11 mouse cellular contexts compared by ENCODE assay signal in the genomic region with DNA sequence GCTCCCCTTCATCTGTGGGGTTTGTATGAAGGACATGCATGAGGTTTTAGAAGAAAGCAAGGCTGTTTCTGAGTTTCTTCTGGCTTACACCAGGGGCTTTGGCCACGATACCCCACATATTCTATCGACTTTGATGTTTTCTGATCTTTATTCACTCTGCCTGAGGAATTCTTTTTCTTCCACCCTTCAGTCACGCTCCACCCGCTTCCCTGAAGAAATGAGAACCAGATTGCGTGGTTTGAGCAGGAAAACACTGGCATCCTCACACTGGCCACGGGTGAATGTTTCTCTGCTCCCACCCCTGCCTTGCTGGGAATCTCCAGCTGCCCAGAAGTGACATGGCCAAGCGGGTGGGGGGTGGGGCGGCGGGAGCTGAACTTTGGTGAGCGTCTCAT. TPM values are rescaled to one million over a fixed set of nuclear protein-coding genes. Genes with fewer than 3 reads are reported as not detected.
A peak's percentile ranks its signal among the peaks of the same experiment; 100 is the strongest.
DNase-seq lines count a peak whose midpoint lies in the region; ATAC-seq and TF ChIP-seq lines count a peak whose summit lies in the region.
"Had no signal": no experiment of that assay in that cellular context is flagged by ENCODE, and none has a peak within 500 bp of the region (broad histone marks: within the 10 kb centered on the region; RNA-seq: fewer than 3 reads in every experiment).

No protein-coding gene starts in this region.

- H3K4me3 ChIP-seq in forebrain, embryonic 15.5 days: no peak overlapping the region
- H3K4me3 ChIP-seq in forebrain, embryonic 11.5 days (ENCODE audit: low read depth, low read length): no peak overlapping the region
- H3K4me3 ChIP-seq in kidney, embryonic 16.5 days (ENCODE audit: low read length): no peak overlapping the region
- H3K4me3 ChIP-seq in limb, embryonic 10.5 days: no peak overlapping the region
- no peak overlapping the region for H3K4me3 ChIP-seq in thymus, adult 2 months (ENCODE audit: control insufficient read depth, insufficient read depth, low read length)
- H3K4me3 ChIP-seq: hindbrain, embryonic 15.5 days; midbrain, embryonic 15.5 days had no signal

- ATAC-seq in forebrain, embryonic 15.5 days (replicated peaks): no peak
- ATAC-seq in forebrain, embryonic 11.5 days (replicated peaks; ENCODE audit: low FRiP score): no peak
- no peak for ATAC-seq in kidney, embryonic 16.5 days (ENCODE audit: low FRiP score, low TSS enrichment)
- ATAC-seq: lung, postnatal 0 days; midbrain, embryonic 15.5 days had no signal

- TF ChIP-seq POLR2A in thymus, adult 2 months (IDR thresholded peaks at IDR 0.05; ENCODE audit: control insufficient read depth, extremely low read depth, insufficient read depth, low read length, poor library complexity): no peak

- no peaks in the 10 kb centered on the region for H3K9me3 ChIP-seq in forebrain, embryonic 15.5 days
- no peaks in the 10 kb centered on the region for H3K9me3 ChIP-seq in forebrain, embryonic 11.5 days (ENCODE audit: control insufficient read depth, low read length)
- no peaks in the 10 kb centered on the region for H3K9me3 ChIP-seq in kidney, embryonic 16.5 days (ENCODE audit: low read length)
- H3K9me3 ChIP-seq in limb, embryonic 10.5 days (replicated peaks): no peaks in the 10 kb centered on the region
- H3K9me3 ChIP-seq: hindbrain, embryonic 15.5 days; midbrain, embryonic 15.5 days had no signal

- H3K36me3 ChIP-seq in forebrain, embryonic 15.5 days: no peaks in the 10 kb centered on the region
- no peaks in the 10 kb centered on the region for H3K36me3 ChIP-seq in forebrain, embryonic 11.5 days (ENCODE audit: control insufficient read depth, insufficient read depth, low read length)
- no peaks in the 10 kb centered on the region for H3K36me3 ChIP-seq in kidney, embryonic 16.5 days (ENCODE audit: insufficient read depth, low read length)
- H3K36me3 ChIP-seq in limb, embryonic 10.5 days: no peaks in the 10 kb centered on the region
- no peaks in the 10 kb centered on the region for H3K36me3 ChIP-seq in thymus, adult 2 months (ENCODE audit: control insufficient read depth, insufficient read depth, low read length)
- H3K36me3 ChIP-seq: hindbrain, embryonic 15.5 days; midbrain, embryonic 15.5 days had no signal

- no peak for TF ChIP-seq CTCF in thymus, adult 2 months (IDR thresholded peaks at IDR 0.05; ENCODE audit: borderline replicate concordance, control insufficient read depth, extremely low read depth, insufficient read depth, low read length, poor library complexity)

- peaks cover 12% of the 10 kb centered on the region for H3K4me1 ChIP-seq in forebrain, embryonic 15.5 days
- peaks cover 7% of the 10 kb centered on the region for H3K4me1 ChIP-seq in forebrain, embryonic 11.5 days (replicated peaks; ENCODE audit: control insufficient read depth, insufficient read depth, low read length)
- H3K4me1 ChIP-seq in kidney, embryonic 16.5 days (ENCODE audit: insufficient read depth, low read length): peaks cover 38% of the 10 kb centered on the region
- peaks cover 85% of the 10 kb centered on the region for H3K4me1 ChIP-seq in limb, embryonic 10.5 days
- peaks cover 38% of the 10 kb centered on the region for H3K4me1 ChIP-seq in thymus, adult 2 months (replicated peaks; ENCODE audit: control insufficient read depth, insufficient read depth, low read length)

- WGBS in forebrain, embryonic 15.5 days: 63% methylated on average over 10 of the region's 10 CpGs
- 57% methylated on average over 10 of the region's 10 CpGs for WGBS in forebrain, embryonic 11.5 days
- WGBS in kidney, embryonic 16.5 days: 37% methylated on average over 10 of the region's 10 CpGs
- WGBS in limb, embryonic 10.5 days: 31% methylated on average over 10 of the region's 10 CpGs
- WGBS in thymus, adult 2 months: 73% methylated on average over 10 of the region's 10 CpGs

- H3K27ac ChIP-seq in forebrain, embryonic 15.5 days (replicated peaks): peak overlapping the region; percentile 23; the same call in 1 of the 2 replicates
- H3K27ac ChIP-seq in forebrain, embryonic 11.5 days (ENCODE audit: low read depth, low read length): no peak overlapping the region
- H3K27ac ChIP-seq in kidney, embryonic 16.5 days (ENCODE audit: low read length): 0 out of 2 replicates have a peak overlapping the region, but pooled peaks have one; percentile 28
- peak overlapping the region; percentile 78 for H3K27ac ChIP-seq in limb, embryonic 10.5 days
- H3K27ac ChIP-seq in thymus, adult 2 months (ENCODE audit: control insufficient read depth, insufficient read depth, low read length): no peak overlapping the region
- H3K27ac ChIP-seq: hindbrain, embryonic 15.5 days; midbrain, embryonic 15.5 days had no signal

- no peak overlapping the region for H3K4me2 ChIP-seq in forebrain, embryonic 15.5 days (replicated peaks)
- H3K4me2 ChIP-seq in forebrain, embryonic 11.5 days (ENCODE audit: low read depth, low read length, severe bottlenecking): no peak overlapping the region
- no peak overlapping the region for H3K4me2 ChIP-seq in kidney, embryonic 16.5 days (replicated peaks; ENCODE audit: low read depth, low read length)
- H3K4me2 ChIP-seq: hindbrain, embryonic 15.5 days; midbrain, embryonic 15.5 days had no signal

- H3K27me3 ChIP-seq in forebrain, embryonic 15.5 days: no peaks in the 10 kb centered on the region
- H3K27me3 ChIP-seq in forebrain, embryonic 11.5 days (ENCODE audit: control insufficient read depth, insufficient read depth, low read length): no peaks in the 10 kb centered on the region
- no peaks in the 10 kb centered on the region for H3K27me3 ChIP-seq in kidney, embryonic 16.5 days (ENCODE audit: insufficient read depth, low read length)
- H3K27me3 ChIP-seq in limb, embryonic 10.5 days (ENCODE audit: low read depth, poor library complexity, severe bottlenecking): no peaks in the 10 kb centered on the region
- no peaks in the 10 kb centered on the region for H3K27me3 ChIP-seq in thymus, adult 2 months (ENCODE audit: control insufficient read depth, insufficient read depth, low read length)
- H3K27me3 ChIP-seq: hindbrain, embryonic 15.5 days; midbrain, embryonic 15.5 days had no signal

- no peak for DNase-seq in forebrain, embryonic 11.5 days (ENCODE audit: low spot score)
- DNase-seq in kidney, postnatal 25 days: no peak
- peak; percentile 76 for DNase-seq in NIH3T3 (ENCODE audit: low read depth)
- DNase-seq in limb, embryonic 10.5 days (ENCODE audit: low spot score): no peak
- no peak for DNase-seq in thymus, adult 2 months
- no peak for DNase-seq in urinary bladder, postnatal 10 days (ENCODE audit: low spot score)

- H3K9ac ChIP-seq in forebrain, embryonic 15.5 days (replicated peaks): no peak overlapping the region
- H3K9ac ChIP-seq in forebrain, embryonic 11.5 days (ENCODE audit: low read length): no peak overlapping the region
- peak overlapping the region; percentile 35; the same call in 1 of the 2 replicates for H3K9ac ChIP-seq in kidney, embryonic 16.5 days (replicated peaks; ENCODE audit: low read length)
- H3K9ac ChIP-seq: hindbrain, embryonic 15.5 days; midbrain, embryonic 15.5 days had no signal

RNA-seq across cellular contexts. Expression of gene Ccr7, which starts 30.2 kb away (rescaled TPM):
- not detected in 2 replicates for polyA plus RNA-seq in forebrain, embryonic 15.5 days (2015; fragmentation: Nextera tagmentation; extraction: Ambion mirVana)
- 0.31 TPM in 1 of 2 replicates, not detected in the other for polyA plus RNA-seq in forebrain, embryonic 11.5 days (2014; fragmentation: Nextera tagmentation; extraction: Ambion mirVana)
- 0.19 and 0.41 TPM in 2 replicates for polyA plus RNA-seq in kidney, embryonic 16.5 days (2015; fragmentation: Nextera tagmentation; extraction: Ambion mirVana)
- 0.82 and 1.3 TPM in 2 replicates for polyA plus RNA-seq in limb, embryonic 10.5 days (2016; fragmentation: Nextera tagmentation; extraction: Ambion mirVana)
- 202 and 240 TPM in 2 replicates for polyA plus RNA-seq in thymus, adult 2 months (2012; rRNA removed)
- polyA plus RNA-seq: midbrain, embryonic 15.5 days had no signal

RNA-seq across cellular contexts. Expression of gene Tns4, which starts 35.5 kb away (rescaled TPM):
- 0.09 TPM in 1 of 2 replicates, not detected in the other for polyA plus RNA-seq in forebrain, embryonic 15.5 days (2015; fragmentation: Nextera tagmentation; extraction: Ambion mirVana)
- polyA plus RNA-seq in forebrain, embryonic 11.5 days (2014; fragmentation: Nextera tagmentation; extraction: Ambion mirVana): 0.27 and 0.65 TPM in 2 replicates
- 0.17 and 0.22 TPM in 2 replicates for polyA plus RNA-seq in kidney, embryonic 16.5 days (2015; fragmentation: Nextera tagmentation; extraction: Ambion mirVana)
- 0.74 and 1.4 TPM in 2 replicates for polyA plus RNA-seq in limb, embryonic 10.5 days (2016; fragmentation: Nextera tagmentation; extraction: Ambion mirVana)
- polyA plus RNA-seq in thymus, adult 2 months (2012; rRNA removed): 5.2 and 7.5 TPM in 2 replicates

Comparison
In these comparisons a context has a peak if more than half of its experiments do, and no peak if none do; other contexts are left out.
1. H3K27ac ChIP-seq: peak in forebrain, embryonic 15.5 days (single experiment), kidney, embryonic 16.5 days (single experiment) and limb, embryonic 10.5 days (single experiment); none in forebrain, embryonic 11.5 days (single experiment) and thymus, adult 2 months (single experiment).
2. RNA of gene Ccr7, which starts 30.2 kb away (polyA plus RNA-seq): 202 to 240 TPM in thymus, adult 2 months; 0.82 to 1.3 TPM in limb, embryonic 10.5 days, 0.19 to 0.41 TPM in kidney, embryonic 16.5 days, 0.31 TPM in forebrain, embryonic 11.5 days and not detected in forebrain, embryonic 15.5 days; every median in the first group is over 10 times any median in the second.